Mouse (Mus musculus) layer of hippocampus, adult 9-11 months (tissue): ENCODE measurements around the gene Dhx33.

Source experiments
- DNase-seq: peaks from one replicate; pipeline ENCODE4 v3.0.0; 2022

The Dhx33 gene

DNA sequence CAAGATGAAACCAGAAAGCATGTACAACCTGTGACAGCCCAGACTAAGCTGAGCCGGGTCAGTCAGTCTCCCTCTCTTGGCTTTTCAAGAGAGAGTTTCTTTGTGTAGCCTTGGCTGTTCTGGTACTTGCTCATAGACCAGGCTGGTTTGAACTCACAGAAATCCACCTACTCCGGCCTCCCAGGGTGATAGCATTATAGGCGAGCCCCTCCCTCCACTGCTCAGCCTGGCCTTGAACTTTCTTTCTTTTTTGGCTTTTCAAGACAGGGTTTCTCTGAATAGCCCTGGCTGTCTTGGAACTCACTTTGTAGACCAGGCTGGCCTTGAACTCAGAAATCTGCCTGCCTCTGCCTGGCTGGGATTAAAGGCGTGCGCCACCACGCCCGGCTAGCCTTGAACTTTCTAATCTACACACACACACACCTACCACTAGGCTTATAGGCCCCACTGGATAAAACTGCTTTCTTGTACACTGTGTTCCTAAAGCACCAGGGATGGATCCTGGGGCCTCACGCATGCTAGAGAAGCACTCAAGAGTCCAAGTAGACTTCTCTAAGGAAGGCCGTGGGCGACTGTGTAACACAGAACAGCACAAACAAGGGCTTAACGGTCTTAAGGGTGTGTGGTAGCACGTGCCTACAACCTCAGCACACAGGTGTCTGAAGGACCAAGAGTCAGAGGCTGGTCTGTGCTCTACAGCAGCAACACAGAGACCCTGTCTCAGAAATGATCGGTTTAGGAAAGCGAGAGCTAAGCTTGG lies 23.3 kb downstream of the Dhx33 start:
- DNase-seq: no peak

DNA sequence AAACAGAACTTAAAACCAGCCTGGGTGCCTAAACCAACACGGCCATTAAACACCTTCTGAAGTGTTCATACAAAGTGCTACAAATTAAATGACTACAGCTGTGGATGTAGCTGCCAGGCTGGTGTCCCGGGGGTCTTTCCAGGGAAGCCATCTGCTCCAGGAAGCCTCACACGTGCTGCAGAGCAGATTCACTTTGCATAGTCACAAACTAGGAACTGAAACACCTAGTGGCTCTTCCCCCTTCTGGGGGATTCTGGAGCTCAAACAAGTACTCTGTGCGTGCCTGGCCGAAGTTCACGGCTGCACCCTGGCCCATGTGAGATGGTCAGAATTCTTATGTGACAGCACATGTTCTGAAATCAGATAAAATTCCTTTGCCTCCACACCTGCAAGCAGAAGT lies 24.0 kb downstream of the Dhx33 start:
- no peak for DNase-seq

- DNase-seq: no peak
Observed at GRCm38 (mm10) chr11:70977293-70977692, 26.9 kb downstream of the Dhx33 start.

GRCm38 (mm10) chr11:70975193-70975592 lies 29.0 kb downstream of the Dhx33 start:
- DNase-seq: peak; percentile 61

DNA sequence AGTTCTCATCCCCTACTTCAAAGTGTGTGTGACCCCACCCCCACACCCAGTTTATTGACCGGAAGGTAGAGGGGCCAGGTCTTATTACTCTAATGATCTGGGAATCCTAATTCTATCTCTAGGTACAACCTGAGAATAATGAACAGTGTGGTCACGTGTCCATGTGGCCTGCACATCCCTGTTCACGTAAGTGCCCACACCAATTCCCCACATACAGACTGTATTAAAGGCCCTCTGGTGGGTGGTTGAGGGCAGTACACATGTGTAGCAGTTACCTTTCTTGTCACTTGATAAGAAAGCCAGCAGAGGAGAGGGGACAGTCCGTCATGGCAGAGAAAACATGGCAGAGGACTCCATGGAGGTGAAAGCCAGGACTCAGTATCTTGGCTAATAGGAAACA lies 30.3 kb downstream of the Dhx33 start:
- DNase-seq: no peak

DNA sequence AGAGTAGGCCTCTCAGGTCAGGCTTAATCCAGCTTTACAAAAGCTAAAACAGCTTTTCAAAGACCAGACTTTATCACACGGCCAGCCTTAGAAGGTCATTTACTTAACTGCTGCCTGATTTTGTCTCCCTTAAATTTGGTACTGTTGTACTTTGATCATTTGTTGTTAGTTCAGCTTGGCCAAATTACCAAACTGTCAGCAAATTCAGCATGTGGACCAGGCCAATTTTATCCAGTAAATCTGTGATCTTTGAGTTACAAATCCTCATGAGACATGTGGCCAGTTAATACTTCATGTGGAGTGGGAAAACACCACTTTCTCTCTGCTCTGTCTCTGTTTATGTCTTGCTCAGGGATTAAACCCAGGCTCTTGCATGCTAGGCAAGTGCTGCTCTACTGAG lies 31.7 kb downstream of the Dhx33 start:
- no peak for DNase-seq

DNA sequence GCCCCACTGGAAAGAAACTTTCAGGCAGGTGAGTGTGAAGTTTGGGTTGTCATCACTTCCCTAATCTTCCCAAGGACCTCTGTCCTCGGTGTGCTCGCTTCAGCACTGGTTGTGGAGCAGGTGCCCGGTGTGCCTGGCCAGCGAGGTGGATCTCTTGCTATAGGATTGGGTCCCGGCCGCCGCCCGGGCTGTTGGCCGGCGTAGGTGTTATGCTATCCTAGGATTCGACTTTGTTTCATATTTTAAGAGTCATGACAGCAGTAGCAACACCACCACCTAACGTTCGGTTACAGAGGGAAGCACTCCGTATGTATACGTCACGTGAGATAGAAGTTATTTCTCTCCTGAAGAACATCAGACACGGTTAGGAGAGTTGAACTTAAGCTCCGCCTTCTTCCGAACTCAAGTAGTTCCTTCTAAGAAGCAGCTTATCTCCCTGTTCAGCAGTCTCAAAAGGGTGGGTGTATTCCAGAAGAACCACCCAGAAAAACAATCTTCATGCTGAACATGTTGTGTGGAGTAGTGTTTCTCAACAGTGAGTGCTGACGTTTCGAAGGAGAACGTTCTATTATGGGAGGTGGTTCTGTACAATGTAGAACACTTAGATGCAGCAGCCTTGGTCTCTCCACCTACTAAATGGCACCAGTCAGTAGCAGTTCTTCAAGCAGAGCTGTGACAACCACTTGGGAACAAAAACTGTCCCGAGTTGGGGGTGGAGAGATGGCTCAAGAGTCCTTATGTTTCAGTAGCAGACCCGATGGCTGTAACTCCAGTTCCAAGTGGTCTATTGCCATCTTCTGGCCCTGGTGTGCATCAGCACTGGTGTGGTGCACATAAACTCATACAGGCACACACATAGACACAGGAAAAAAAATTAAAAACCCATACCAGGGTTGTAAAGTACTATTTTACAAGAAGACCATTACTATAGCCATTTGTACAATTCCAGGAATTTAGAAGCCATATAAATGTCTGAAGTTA lies 33.4 kb downstream of the Dhx33 start:
- DNase-seq: no peak

GRCm38 (mm10) chr11:70969821-70970559 lies 34.2 kb downstream of the Dhx33 start, which contains the start of the genes Nup88 and Rpain:
Gene Nup88 (minus strand): TSS chr11:70969973.
Gene Rpain (plus strand): TSS chr11:70970213.
- peak; percentile 96 for DNase-seq

GRCm38 (mm10) chr11:70969271-70969794 lies 34.9 kb downstream of the Dhx33 start:
- no peak for DNase-seq

DNA sequence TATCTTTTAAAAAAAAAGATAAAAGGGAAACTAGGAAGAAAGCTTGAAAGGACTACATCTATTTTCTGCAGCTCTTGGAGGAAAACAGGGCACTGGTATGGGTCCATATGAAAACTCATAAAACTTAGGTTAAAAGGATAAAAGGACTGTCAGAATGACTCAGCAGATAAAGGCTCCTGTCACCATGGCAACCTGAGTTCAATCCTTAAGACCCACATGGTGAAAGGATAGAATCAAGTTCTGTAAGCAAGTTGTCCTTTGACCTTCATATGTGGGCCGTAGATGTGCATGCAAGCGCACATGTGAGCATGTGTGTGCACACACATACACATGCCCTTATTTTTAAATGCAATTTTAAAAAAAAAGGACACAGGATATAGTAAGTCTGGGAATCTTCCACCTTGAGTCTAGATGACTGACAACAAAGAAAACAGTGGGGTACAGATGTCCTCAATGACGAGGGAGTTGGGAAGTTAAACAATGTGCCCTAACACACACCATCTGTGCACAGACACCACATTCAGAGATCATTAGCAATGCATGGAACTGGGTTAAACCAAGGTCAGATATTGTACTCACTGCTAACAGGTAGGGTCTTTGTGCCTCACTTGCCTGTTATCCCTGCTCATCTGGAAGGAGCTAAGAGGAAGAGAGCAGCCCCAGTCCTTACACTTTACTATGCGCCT lies 39.9 kb downstream of the Dhx33 start:
- no peak for DNase-seq

DNA sequence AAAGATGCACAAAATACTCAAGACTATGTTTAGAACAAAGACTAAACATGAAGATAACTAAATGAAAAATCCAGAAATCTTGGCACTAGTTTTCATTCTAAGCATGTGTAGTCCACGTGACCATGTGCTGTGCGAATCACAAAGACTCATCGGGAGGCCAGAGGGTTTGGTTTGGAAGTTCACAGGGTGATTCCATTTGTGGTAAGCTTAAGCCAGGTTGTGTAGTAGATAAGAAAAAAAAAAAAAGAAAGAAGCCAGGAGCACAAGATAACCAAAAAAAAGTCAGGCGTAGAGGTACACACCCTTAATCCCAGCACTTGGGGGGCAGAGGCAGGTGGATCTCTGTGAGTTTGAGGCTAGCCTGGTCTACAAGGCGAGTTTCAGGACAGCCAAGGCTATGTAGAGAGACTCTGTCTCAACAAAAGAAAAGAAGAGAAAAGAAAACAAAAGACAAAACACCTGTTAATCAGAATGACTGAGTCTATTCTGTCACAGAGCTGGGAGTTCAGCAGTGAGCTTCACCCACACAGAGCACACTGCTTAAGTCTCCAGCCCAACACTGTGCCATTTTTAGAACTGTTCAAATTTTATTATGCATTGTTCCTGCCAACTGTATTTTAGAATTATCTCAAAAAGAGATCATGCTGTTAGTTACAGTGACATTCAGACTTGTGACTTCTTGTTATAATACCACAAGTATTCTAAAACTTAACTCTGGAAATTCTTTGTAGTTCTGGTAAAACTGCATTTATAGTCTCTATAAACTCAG lies 43.3 kb downstream of the Dhx33 start:
- DNase-seq: no peak

- no peak for DNase-seq
Observed at GRCm38 (mm10) chr11:70954711-70955110, 49.5 kb downstream of the Dhx33 start.

- no peak for DNase-seq
Observed at GRCm38 (mm10) chr11:70944935-70945817, 59.1 kb downstream of the Dhx33 start.

DNA sequence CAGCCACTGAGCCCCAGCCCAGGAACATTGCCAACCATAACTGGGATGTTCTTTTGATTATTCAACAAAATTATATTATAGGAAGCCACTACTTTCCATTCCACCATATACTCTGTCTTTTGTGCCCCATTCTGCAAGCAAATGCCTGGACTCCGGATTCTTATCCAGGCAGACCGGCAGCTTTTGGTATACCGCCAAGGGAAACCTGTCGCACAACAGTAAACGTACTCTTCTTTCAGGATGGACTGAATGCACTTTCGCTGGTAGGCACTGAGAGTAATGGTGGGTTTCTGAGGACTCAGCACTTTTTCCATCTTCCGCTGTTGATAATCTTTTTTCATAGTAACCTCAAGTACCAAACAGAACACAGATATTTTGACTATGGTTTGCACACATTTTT lies 60.6 kb downstream of the Dhx33 start:
- no peak for DNase-seq

DNA sequence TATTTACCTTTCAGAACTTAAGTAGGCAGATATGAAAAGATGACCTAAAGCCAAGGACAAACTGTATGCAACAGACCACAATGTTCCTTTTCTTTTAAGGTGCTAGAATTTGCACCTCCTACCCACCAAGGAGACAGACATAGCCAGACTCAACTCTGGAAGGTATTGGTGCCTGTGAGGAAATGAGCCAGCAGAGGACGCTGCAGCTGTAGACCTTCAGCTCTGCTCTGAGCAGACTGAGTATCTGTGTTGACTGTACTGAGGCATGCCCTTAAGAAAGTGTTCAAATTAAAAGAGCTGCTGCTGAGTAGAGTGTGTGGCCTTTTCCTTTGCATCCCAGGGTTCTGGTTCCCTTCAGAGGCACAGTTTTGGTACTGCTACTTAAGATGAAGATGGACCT lies 61.6 kb downstream of the Dhx33 start:
- no peak for DNase-seq

- no peak for DNase-seq
Observed at GRCm38 (mm10) chr11:70935316-70935715, 68.9 kb downstream of the Dhx33 start.
